Mouse (Mus musculus) C2C12 (cell line): Measurements from ENCODE around the gene Ubl7.

ENCODE experiments used
- CEBPB ChIP-seq: IDR thresholded peaks from one replicate; pipeline ENCODE4 v1.6.1; 2011; ENCODE audit warnings: low read depth, mild to moderate bottlenecking, control low read depth, moderate library complexity
- CTCF ChIP-seq: IDR thresholded peaks from one replicate; pipeline ENCODE4 v1.5.1; 2011; ENCODE audit not compliant: control insufficient read depth, insufficient read depth, insufficient read length
- FOSL1 ChIP-seq: IDR thresholded peaks from one replicate; pipeline ENCODE4 v1.8.0; 2011; ENCODE audit warnings: mild to moderate bottlenecking, low read length; ENCODE audit not compliant: poor library complexity, insufficient read depth, severe bottlenecking
- MAX ChIP-seq: IDR thresholded peaks from one replicate; pipeline ENCODE4 v1.6.1; 2011; ENCODE audit warnings: mild to moderate bottlenecking, control low read depth
- MYOD1 ChIP-seq: IDR thresholded peaks from one replicate; pipeline ENCODE4 v1.6.1; 2011; ENCODE audit warnings: low read depth; ENCODE audit not compliant: control insufficient read depth, insufficient read length
- MYOG ChIP-seq: IDR thresholded peaks from one replicate; pipeline ENCODE4 v1.6.1; 2011; ENCODE audit not compliant: control insufficient read depth, insufficient read length; ENCODE audit errors: extremely low read depth
- USF1 ChIP-seq: IDR thresholded peaks from one replicate; pipeline ENCODE4 v1.6.1; 2011; ENCODE audit warnings: low read depth, mild to moderate bottlenecking, control low read depth, moderate library complexity

GRCm38 (mm10) chr9:57973440-57974066 lies 62.8 kb downstream of the Ubl7 start:
- TF ChIP-seq CTCF (no peak), USF1 (no peak), MAX (no peak), CEBPB (no peak), MYOG (no peak), MYOD1 (no peak), FOSL1 (no peak)
